ENCODE assay signal across 22 mouse cellular contexts in genomic region chr7:88316408-88316807, GRCm38 (mm10). TPM values are rescaled to one million over a fixed set of nuclear protein-coding genes. Genes with fewer than 3 reads are reported as not detected.
DNase-seq lines count a peak whose midpoint lies in the region; ATAC-seq and TF ChIP-seq lines count a peak whose summit lies in the region.
"Had no signal": no experiment of that assay in that cellular context is flagged by ENCODE, and none has a peak within 500 bp of the region (broad histone marks: within the 10 kb centered on the region; RNA-seq: fewer than 3 reads in every experiment).

No protein-coding gene starts in this region.

- no peak for TF ChIP-seq EP300 in lung, postnatal 0 days (IDR thresholded peaks at IDR 0.05)
- TF ChIP-seq EP300 in MEL (IDR thresholded peaks at IDR 0.05; ENCODE audit: low read depth in 1 of 2, low read length in 2 of 2) = no peak

- WGBS in forebrain, embryonic 14.5 days = 70% methylated on average over 3 of the region's 3 CpGs
- WGBS in forebrain, embryonic 13.5 days = 81% methylated on average over 3 of the region's 3 CpGs
- 44% methylated on average over 3 of the region's 3 CpGs for WGBS in lung, embryonic 14.5 days
- 55% methylated on average over 3 of the region's 3 CpGs for WGBS in lung, postnatal 0 days

- no peaks in the 10 kb centered on the region for H3K36me3 ChIP-seq in forebrain, embryonic 14.5 days (ENCODE audit: control insufficient read depth, insufficient read depth, low read length)
- H3K36me3 ChIP-seq in forebrain, embryonic 13.5 days (ENCODE audit: poor library complexity, severe bottlenecking) = no peaks in the 10 kb centered on the region
- no peaks in the 10 kb centered on the region for H3K36me3 ChIP-seq in lung, embryonic 14.5 days (ENCODE audit: insufficient read depth)
- no peaks in the 10 kb centered on the region for H3K36me3 ChIP-seq in lung, postnatal 0 days (ENCODE audit: insufficient read depth, low read length)
- peaks cover 2 to 24% of the 10 kb centered on the region in 2 experiments; a peak in 3 of 4 replicates for H3K36me3 ChIP-seq in MEL (ENCODE audit: control insufficient read depth in 1 of 2, insufficient read depth in 2 of 2, low read length in 2 of 2)
- H3K36me3 ChIP-seq: G1E had no signal

- H3K9ac ChIP-seq in forebrain, embryonic 14.5 days (ENCODE audit: low read length) = no peak overlapping the region
- no peak overlapping the region for H3K9ac ChIP-seq in forebrain, embryonic 13.5 days
- no peak overlapping the region for H3K9ac ChIP-seq in lung, embryonic 14.5 days
- H3K9ac ChIP-seq in lung, postnatal 0 days (replicated peaks; ENCODE audit: low read depth) = no peak overlapping the region
- H3K9ac ChIP-seq in MEL (ENCODE audit: control insufficient read depth, low read depth, low read length, poor library complexity, severe bottlenecking) = no peak overlapping the region

- no peak overlapping the region for H3K4me3 ChIP-seq in forebrain, embryonic 14.5 days (ENCODE audit: low read depth, low read length)
- H3K4me3 ChIP-seq in forebrain, embryonic 13.5 days = no peak overlapping the region
- no peak overlapping the region for H3K4me3 ChIP-seq in lung, embryonic 14.5 days (ENCODE audit: low read depth, low read length)
- no peak overlapping the region for H3K4me3 ChIP-seq in lung, postnatal 0 days (ENCODE audit: low read depth, low read length)
- no peak overlapping the region for H3K4me3 ChIP-seq in MEL (ENCODE audit: control insufficient read depth in 1 of 2, insufficient read depth in 1 of 2, low read depth in 2 of 2, low read length in 2 of 2)

- no peak for ATAC-seq in forebrain, embryonic 14.5 days
- ATAC-seq in forebrain, embryonic 13.5 days = no peak
- no peak for ATAC-seq in lung, embryonic 14.5 days (ENCODE audit: insufficient read depth)
- no peak for ATAC-seq in lung, postnatal 0 days
- ATAC-seq: activated CD4-positive, CD25-positive, alpha-beta regulatory T cell, adult 4 months; CD4-positive, CD25-positive, alpha-beta regulatory T cell, adult 4 months; Patski had no signal

- H3K27ac ChIP-seq in forebrain, embryonic 14.5 days (ENCODE audit: low read depth, low read length) = no peak overlapping the region
- H3K27ac ChIP-seq in forebrain, embryonic 13.5 days = no peak overlapping the region
- no peak overlapping the region for H3K27ac ChIP-seq in lung, embryonic 14.5 days (ENCODE audit: low read depth)
- no peak overlapping the region for H3K27ac ChIP-seq in lung, postnatal 0 days (ENCODE audit: low read length)
- H3K27ac ChIP-seq in MEL (ENCODE audit: control insufficient read depth, low read depth, low read length) = no peak overlapping the region

- no peaks in the 10 kb centered on the region for H3K9me3 ChIP-seq in forebrain, embryonic 14.5 days (replicated peaks; ENCODE audit: control insufficient read depth, low read length)
- no peaks in the 10 kb centered on the region for H3K9me3 ChIP-seq in forebrain, embryonic 13.5 days (replicated peaks)
- H3K9me3 ChIP-seq in lung, embryonic 14.5 days (ENCODE audit: low read depth, low read length) = no peaks in the 10 kb centered on the region
- H3K9me3 ChIP-seq in lung, postnatal 0 days (ENCODE audit: low read length) = no peaks in the 10 kb centered on the region
- no peaks in the 10 kb centered on the region for H3K9me3 ChIP-seq in MEL (replicated peaks; ENCODE audit: insufficient read depth, low read length)
- H3K9me3 ChIP-seq: G1E had no signal

- H3K4me2 ChIP-seq in forebrain, embryonic 14.5 days (ENCODE audit: low read length) = no peak overlapping the region
- H3K4me2 ChIP-seq in forebrain, embryonic 13.5 days = no peak overlapping the region
- H3K4me2 ChIP-seq in lung, embryonic 14.5 days = no peak overlapping the region
- H3K4me2 ChIP-seq in lung, postnatal 0 days (replicated peaks; ENCODE audit: low read depth, low read length) = no peak overlapping the region

- no peak for TF ChIP-seq POLR2A in MEL (IDR thresholded peaks at IDR 0.05; ENCODE audit: control insufficient read depth in 1 of 2, insufficient read depth in 1 of 2, low read depth in 1 of 2, low read length in 2 of 2, poor library complexity in 1 of 2)

- TF ChIP-seq CTCF in lung, embryonic 14.5 days (IDR thresholded peaks at IDR 0.05; ENCODE audit: low read depth) = no peak
- no peak for TF ChIP-seq CTCF in lung, postnatal 0 days (IDR thresholded peaks at IDR 0.05)
- TF ChIP-seq CTCF in MEL (IDR thresholded peaks at IDR 0.05 in 2 of 3, conservative IDR thresholded peaks at IDR 0.05 in 1 of 3; ENCODE audit: control insufficient read depth in 1 of 3, insufficient read depth in 1 of 3, low read depth in 2 of 3, low read length in 3 of 3, poor library complexity in 1 of 3, severe bottlenecking in 1 of 3) = no peak

- H3K27me3 ChIP-seq in forebrain, embryonic 14.5 days (replicated peaks; ENCODE audit: control insufficient read depth, insufficient read depth, low read length) = no peaks in the 10 kb centered on the region
- no peaks in the 10 kb centered on the region for H3K27me3 ChIP-seq in forebrain, embryonic 13.5 days
- H3K27me3 ChIP-seq in lung, embryonic 14.5 days (ENCODE audit: insufficient read depth, low read length) = no peaks in the 10 kb centered on the region
- H3K27me3 ChIP-seq in lung, postnatal 0 days (replicated peaks; ENCODE audit: insufficient read depth, low read length) = no peaks in the 10 kb centered on the region
- no peaks in the 10 kb centered on the region for H3K27me3 ChIP-seq in MEL (ENCODE audit: control insufficient read depth in 1 of 2, insufficient read depth in 2 of 2, low read length in 2 of 2)
- H3K27me3 ChIP-seq: CH12.LX, Patski had no signal

- no peak for TF ChIP-seq RAD21 in MEL (IDR thresholded peaks at IDR 0.05; ENCODE audit: low read depth, low read length)

- no peaks in the 10 kb centered on the region for H3K4me1 ChIP-seq in forebrain, embryonic 14.5 days (ENCODE audit: control insufficient read depth, insufficient read depth, low read length)
- no peaks in the 10 kb centered on the region for H3K4me1 ChIP-seq in forebrain, embryonic 13.5 days
- H3K4me1 ChIP-seq in lung, embryonic 14.5 days (ENCODE audit: insufficient read depth) = no peaks in the 10 kb centered on the region
- no peaks in the 10 kb centered on the region for H3K4me1 ChIP-seq in lung, postnatal 0 days (ENCODE audit: insufficient read depth, low read depth, low read length)
- H3K4me1 ChIP-seq in MEL (ENCODE audit: control insufficient read depth in 1 of 2, insufficient read depth in 2 of 2, low read length in 2 of 2) = peaks cover 13 to 18% of the 10 kb centered on the region in 2 experiments

- DNase-seq in forebrain, embryonic 14.5 days (ENCODE audit: low spot score) = peak; percentile 4
- DNase-seq in lung, embryonic 14.5 days = peak; percentile 21
- no peak for DNase-seq in lung, postnatal 0 days (ENCODE audit: low spot score)
- peak; percentile 60 for DNase-seq in MEL (ENCODE audit: low read depth, low spot score)
- no peak for DNase-seq in thymus, postnatal 0 days (ENCODE audit: low spot score)
- DNase-seq: adrenal gland, adult 2 months; adrenal gland, adult 8-10 months; adrenal gland, postnatal 10 days; adrenal gland, postnatal 14 days; adrenal gland, postnatal 25 days; adrenal gland, postnatal 36 days; B cell, adult 2 months; cerebellum, adult 11 months; cerebellum, adult 11-12 months; cerebellum, adult 18-20 months; cerebellum, adult 2 months had no signal

- H3K79me2 ChIP-seq in MEL (ENCODE audit: control insufficient read depth, insufficient read depth, low read length, poor library complexity) = no peaks in the 10 kb centered on the region

TF ChIP-seq in MEL, 35 proteins besides CTCF, POLR2A, EP300 and RAD21:
- TF ChIP-seq TCF12 (IDR thresholded peaks at IDR 0.05; ENCODE audit: low read depth, low read length) (no peak), MEF2A (IDR thresholded peaks at IDR 0.05; ENCODE audit: extremely low read depth, insufficient replicate concordance, low read depth, low read length, poor library complexity, severe bottlenecking) (no peak), NRF1 (IDR thresholded peaks at IDR 0.05; ENCODE audit: insufficient read depth, low read depth, low read length, poor library complexity, severe bottlenecking) (no peak), GATA1 (IDR thresholded peaks at IDR 0.05; ENCODE audit: low read depth, low read length) (peak; percentile 66; the same call in 1 of the 2 replicates), ETS1 (IDR thresholded peaks at IDR 0.05; ENCODE audit: low read depth, low read length) (no peak), TAL1 (IDR thresholded peaks at IDR 0.05; ENCODE audit: low read length) (no peak), JUND (IDR thresholded peaks at IDR 0.05; ENCODE audit: low read depth, low read length) (no peak)

RNA-seq across cellular contexts. Expression of gene Ctsc, which starts 38.5 kb away (rescaled TPM):
- 10.7 and 14.0 TPM in 2 replicates for polyA plus RNA-seq in forebrain, embryonic 14.5 days (2014; fragmentation: Nextera tagmentation; extraction: Ambion mirVana)
- 10.1 and 11.2 TPM in 2 replicates for polyA plus RNA-seq in forebrain, embryonic 13.5 days (2015; fragmentation: Nextera tagmentation; extraction: Ambion mirVana)
- 92.5 and 92.6 TPM in 2 replicates for polyA plus RNA-seq in lung, embryonic 14.5 days (2014; fragmentation: Nextera tagmentation; extraction: Ambion mirVana)
- 303 and 368 TPM in 2 replicates for polyA plus RNA-seq in lung, postnatal 0 days (2015; fragmentation: Nextera tagmentation; extraction: Ambion mirVana)
- total RNA-seq in MEL (2012; rRNA removed) = 50.7 and 59.1 TPM in 2 replicates
- polyA plus RNA-seq in MEL (2012; ENCODE audit: insufficient read depth in 1 of 2, insufficient read length in 2 of 2, low read depth in 1 of 2, low replicate concordance in 2 of 2, missing spikeins in 1 of 2) = 10 to 100 TPM in 1 of 2 experiments, not detected in 1; 51.4 TPM
- polyA plus RNA-seq in thymus, postnatal 0 days (2015; fragmentation: Nextera tagmentation; extraction: Ambion mirVana) = 77.2 and 81.8 TPM in 2 replicates
- polyA plus RNA-seq: G1E had no signal

Comparison
In these comparisons a context has a peak if more than half of its experiments do, and no peak if none do; other contexts are left out.
1. DNase-seq: peak in forebrain, embryonic 14.5 days (single experiment), lung, embryonic 14.5 days (single experiment) and MEL (single experiment); none in lung, postnatal 0 days (single experiment) and thymus, postnatal 0 days (single experiment).